Mouse (Mus musculus) kidney, postnatal 25 days (tissue): ENCODE measurements at regions not wholly inside any gene's neighbourhood (a gene's known extent, or its start where the extent isn't known, plus 50 kb on each side); places are given as distances from the start of the nearest gene placed in this dataset.

Experiments
- DNase-seq, 2 experiments: peaks; one replicate each; pipeline ENCODE4 v3.0.0; 2021; ENCODE audit warnings: mixed read lengths in 2 of 2

DNA sequence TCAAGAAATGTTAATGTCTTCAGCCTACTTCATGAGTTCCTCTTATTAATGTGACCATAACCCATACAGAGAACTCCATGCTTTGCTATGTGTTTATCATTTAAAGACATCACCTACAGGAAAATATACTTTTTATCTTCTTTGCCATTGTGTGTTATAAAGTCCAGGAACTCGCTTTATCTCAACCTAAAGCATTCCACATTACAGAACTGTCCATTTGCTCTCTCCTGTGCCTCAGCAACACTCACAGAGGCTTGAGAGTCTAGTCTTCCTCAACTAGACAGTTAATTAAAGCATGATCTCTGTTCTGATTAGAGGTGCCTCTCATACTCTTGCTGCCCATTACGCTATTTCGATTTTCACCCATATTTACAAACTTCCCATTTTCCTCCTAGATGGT, 288.4 kb downstream of the Lipi start:
- DNase-seq: no peak

DNA sequence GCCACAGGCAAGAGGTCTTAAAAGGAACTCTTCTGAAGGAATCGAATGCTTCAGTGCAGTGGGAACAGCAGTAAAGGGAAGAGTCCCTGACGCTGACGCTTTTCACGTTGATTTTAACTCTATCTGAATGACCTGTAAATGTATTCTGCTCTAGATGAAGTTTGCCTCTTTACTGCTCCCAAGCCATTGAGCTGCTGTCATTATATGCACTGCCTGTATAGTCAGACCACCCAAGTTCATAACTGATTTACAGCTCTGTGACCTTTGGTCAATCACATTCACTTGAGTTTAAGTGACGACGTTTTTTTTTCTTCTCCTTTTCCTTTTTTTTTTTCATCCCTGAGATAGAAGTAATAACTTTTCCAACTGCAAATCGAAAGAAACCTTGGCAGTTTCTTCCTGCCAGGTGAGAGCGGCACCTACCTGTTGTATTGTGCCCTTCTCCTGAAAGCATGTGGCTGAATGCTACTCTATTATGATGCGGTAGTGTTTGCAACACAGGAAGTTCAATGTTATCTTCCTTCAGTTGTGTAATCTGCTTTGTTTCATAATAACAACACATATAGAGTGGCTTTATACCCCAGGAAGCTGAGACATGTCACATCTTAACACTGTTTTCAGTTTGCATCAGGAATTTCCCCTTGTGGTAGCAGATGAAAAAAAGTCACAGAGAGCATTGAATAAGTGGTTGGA, 293.0 kb downstream of the Lipi start:
- no peak for DNase-seq

DNA sequence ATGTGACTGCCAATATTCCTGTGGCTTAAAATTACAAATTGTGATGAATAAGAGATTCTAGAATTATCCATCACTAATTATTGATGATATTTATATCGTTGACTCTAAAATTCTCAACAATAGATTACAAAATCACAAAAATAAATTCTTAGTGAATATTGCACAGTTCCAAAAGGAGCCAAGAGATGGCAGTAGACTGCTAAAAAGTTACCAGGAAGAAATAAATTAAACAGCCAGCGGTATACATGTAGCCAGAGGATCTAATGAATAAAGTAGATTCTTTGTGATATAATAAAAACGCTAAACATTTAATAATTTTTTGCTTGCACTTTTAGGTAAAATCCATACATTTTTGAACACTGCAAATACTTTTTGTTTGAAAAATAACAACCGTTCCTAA, 294.7 kb downstream of the Lipi start:
- no peak for DNase-seq

DNA sequence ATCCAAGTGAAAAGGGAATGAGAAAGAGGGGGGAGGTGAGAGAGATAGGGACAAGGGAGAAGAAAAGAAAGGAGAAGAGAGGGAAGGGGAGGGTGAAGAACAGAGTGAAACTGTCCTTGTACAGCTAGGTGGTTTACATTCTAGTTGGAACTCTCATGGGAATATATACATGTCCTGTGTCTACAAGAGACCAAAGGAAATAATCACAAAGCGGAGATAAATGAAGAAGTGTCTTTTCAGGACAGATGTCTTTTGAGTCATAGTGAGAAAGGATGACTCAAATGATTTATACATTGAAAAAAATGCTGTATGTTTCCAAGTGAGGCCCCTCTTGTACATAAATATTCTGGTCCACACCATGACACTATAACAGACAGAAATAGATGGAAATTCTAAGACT, 298.7 kb downstream of the Lipi start:
- DNase-seq: no peak

DNA sequence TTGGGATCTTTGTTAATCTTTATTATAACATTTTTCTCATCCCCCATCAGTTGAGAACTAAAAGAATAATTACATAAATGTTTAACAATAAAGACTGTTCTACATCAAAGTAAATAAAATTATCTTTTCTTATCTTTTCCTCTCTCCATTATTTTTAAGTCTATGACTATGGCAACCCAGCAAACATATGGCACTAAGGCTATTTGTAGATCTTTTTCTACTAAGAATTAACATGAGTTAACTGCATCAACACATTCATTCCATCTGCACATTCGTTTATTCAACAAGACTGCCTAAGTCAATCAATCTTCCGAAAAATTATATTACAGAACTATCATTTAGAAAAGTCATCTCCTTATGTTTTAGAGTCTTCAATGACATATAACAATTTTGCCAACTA, 300.1 kb downstream of the Lipi start:
- no peak for DNase-seq

DNA sequence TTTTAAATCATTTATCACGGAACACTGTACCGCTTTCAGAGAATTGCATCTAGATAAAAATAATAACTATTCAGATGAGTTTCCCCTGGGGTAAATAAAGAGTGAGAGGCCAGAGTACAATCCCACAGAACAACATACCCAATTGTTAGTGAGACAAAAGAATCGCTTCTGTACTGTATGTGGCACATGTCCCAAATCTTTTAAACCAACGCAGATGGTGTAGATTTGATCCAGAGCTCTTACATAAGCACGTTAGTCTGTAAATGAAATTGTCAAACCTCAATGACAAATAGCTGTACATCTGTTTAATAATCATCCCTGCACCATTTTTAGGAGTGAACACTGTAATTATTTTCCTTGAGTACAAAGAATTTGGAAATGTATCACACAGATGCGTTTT, 322.0 kb downstream of the Lipi start:
- no peak for DNase-seq

DNA sequence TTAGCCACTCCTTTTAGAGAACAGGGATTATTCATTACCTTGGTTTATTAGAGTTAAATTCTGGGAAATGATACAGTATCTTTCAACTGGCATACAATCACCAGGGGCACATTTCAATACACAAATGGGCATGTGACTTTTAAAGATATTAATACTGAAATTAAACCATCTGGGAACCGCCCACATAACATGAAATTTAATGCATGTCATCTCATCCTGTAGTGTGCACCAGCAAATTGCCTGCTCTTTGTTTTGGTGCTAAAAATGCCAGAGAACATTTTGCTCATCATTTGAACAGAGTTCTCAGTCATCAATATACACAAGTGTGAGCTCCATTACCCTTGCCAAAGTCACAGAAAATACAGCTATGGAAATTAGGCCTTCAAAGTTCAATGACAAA, 330.9 kb downstream of the Lipi start:
- DNase-seq: no peak

DNA sequence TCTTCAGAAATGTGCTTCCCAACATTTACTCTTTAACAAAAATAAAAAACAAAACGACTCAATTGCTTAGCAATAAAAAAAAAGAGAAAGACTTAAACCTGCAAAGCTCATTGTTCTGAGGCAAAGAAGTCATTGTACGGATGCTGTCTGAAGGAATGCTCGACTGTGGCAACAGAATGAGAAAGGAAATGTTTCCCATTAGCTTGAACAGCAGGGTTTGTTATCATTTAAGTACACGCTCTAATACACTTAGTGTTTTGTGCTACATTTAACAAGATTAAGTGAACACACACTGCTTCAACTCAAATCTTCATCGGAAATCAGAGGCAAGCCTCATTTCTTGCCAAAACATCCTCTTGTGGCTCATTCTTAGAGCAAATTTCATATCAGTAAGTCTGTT, 336.7 kb downstream of the Lipi start:
- DNase-seq: no peak

DNA sequence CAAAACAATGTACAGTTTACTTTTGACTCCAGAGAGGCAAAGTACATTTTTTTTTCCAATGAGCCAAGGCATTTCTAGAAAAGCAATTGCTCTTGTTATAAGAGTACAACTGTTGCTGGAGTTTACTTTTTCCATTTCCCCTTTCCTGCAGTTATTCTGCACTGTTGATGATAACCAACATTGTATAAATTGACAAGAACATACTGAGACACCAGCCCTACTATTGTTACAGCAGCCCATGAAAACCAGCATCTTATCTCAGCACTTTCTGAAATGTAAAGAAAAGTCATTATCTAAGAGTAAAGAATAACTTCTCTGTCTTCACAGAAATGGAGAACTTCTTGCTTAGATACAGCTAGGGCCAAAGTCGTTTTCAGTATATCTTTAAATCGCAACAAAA, 345.5 kb downstream of the Lipi start:
- DNase-seq: no peak

DNA sequence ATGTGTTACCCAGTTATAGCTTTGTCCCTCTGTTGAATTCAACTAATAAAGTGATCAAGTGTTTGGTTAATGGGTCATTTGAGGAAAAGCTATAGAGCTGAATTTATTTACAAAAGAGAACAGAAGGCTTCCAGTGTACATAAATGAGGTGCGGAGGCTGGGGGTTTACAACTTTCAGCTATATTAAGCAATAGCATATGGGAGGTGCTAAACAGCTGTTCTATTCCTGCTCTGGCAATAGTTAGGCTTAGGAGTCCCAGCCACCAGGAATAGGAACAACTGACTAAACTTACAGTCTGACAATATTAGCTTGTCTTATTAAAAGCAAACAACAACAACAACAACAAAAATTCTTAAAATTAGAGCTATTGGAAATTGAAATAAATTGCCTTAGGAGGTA, 353.7 kb downstream of the Lipi start:
- DNase-seq: no peak

DNA sequence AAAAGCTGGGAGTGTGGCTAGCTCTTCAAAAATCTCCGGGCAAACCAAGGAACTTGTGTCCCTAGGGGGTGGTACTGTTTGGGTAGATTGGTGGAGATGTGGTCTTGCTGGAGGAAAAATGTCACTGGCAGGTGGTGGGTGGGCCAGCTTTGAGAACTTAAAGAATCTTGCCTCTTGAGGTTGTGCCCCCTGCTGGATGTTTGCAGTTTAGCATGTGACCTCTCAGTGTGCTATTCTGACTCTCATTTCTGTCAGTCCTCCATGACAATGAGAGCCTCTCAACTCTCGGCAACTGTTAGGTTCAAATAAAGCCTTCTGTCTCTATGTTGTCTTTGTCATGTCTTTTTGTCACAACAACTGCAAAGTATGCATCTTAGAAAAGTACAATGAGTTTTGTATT, 392.5 kb downstream of the Lipi start:
- DNase-seq: peak in 1 of 2 experiments; percentile 20

DNA sequence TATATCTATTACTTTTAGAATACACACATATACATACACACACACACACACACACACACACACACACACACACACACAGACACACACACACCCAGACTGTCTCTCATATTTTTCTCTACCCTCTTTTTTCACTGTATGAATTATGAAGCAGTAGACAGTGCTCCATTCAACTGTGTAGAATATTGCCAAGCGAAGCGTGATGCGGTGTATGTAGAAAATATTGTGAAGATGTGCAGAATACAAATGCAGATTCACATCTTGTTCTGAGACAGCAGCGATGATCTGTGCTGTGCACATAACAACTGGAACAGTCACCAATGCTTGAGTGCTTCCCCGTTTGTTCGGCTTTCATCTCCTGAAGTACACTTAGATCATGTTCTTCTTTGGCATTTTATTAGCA, 395.5 kb downstream of the Lipi start:
- no peak for DNase-seq

DNA sequence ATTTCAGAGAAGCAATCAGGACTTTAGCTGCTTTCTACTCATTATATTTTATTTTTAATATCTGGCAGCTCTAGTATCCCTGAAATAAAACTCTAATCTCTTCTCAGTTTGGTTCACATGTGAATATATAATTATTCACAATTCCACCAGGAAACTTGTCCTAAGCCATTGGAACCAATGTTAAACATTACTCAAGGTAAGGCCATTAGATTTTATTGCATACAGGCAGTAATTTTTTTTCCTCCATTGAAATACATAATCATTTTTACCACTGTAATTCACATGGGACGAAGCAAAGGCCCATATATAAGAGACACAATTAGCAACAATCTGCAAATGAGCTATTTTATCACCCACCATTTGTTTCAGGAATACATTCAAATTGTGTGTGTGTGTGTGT, 419.8 kb downstream of the Lipi start:
- no peak for DNase-seq

DNA sequence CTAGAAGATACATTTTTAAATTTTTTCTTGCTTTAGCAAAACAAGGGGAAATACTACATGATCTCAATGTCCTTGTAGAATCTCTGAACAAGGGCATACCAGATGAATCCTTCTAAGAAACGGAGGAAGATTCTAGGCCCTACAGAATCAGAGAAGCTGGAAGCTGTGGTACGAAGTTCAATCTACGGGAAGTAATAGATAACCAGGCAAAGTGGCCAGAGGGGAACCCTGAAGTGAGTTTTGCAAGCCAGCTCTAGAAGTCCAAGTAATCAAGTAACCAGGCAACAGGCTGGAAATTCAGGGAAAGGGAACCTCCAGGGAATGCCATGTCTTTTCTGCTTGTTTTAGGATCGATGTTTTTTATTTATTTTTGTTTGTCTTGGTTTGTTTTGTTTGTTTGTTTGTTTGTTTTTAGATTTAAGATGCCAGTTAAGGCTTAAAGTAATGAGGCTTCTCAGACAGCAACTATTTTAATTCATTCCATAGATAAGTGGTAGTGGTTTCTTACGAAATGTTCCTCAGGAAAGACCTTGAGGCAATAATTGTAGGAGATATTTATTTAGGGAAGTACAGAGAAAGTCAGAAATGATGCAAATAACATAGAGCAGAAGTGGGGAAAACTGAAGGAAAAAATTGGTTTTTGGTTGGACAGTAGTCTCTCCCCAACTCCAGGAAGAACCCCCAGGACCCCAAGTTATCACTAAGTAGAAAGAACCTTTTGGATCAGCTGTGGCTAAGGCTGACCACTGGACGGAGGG, 420.7 kb downstream of the Lipi start:
- peak; percentile 18 to 37 for DNase-seq

DNA sequence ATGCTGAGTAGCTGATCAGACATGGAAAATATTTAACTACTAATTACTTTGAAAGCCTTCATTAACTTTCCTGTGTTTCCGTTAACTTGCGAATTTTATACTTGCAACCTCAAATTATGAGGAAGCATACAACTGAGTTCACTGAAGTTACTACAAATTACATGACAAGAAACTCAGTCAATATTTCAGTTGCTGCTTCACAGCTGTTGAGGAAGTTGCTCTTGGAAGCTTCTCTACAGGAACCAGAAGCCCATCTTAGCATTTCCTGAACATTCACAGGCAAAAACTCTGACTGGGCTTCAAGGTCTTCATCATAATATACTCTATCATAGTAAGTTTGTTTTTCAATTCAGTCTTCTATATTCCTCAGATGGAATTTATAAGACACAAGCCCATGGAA, 426.1 kb downstream of the Lipi start:
- DNase-seq: no peak

DNA sequence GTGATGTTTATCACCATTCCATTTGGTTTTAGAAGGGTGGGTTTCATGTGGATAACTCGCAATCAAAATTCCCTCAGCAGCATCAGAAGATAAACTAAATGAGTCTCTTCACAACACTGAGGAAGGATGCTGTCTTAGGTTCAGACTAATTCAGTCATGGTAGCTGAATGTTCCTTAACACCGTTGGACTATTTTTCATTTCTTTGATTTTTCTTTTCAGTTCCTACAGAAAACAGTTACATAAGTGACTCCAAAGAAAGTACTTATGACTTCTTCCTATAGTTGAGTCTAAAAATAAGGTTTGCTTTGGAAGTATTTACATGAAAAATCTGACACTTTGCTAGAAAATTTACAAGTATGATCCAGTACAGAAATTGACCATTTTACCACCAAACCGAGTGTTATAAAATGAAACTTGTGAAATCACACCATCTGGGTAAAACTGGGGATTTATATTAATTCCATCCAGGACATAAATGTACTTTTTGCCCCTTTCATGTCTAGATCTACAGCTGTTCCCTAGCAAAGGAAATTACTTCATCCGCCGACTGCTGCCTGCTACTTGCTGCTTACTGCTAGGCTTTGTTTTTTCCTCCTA, 430.3 kb downstream of the Lipi start:
- no peak for DNase-seq
